Mouse (Mus musculus) T-helper 17 cell (primary cell): ENCODE results near the gene Tex22.

Experiments used
- in situ Hi-C, 2 experiments: fragments of 300-600 bp; cut with MboI, MseI; formaldehyde crosslinking; loops; 1 replicate in 1 of 2; 2 replicates in 1 of 2; pipeline ENCODE4 v1.15.1; 2025; ENCODE audit warnings: high pct_unique_total_duplicates in 2 of 2

Gene Tex22

GRCm38 (mm10) chr12:113100448-113101076 lies 26.3 kb downstream of the Tex22 start:
- in situ Hi-C loops = no loop called here

GRCm38 (mm10) chr12:113101251-113101960 lies 27.1 kb downstream of the Tex22 start:
- in situ Hi-C loops = no loop called here

GRCm38 (mm10) chr12:113102461-113102860 lies 28.2 kb downstream of the Tex22 start:
- in situ Hi-C loops = no loop called here

- in situ Hi-C loops = no loop called here
These were observed 29.6 kb downstream of the Tex22 start for GRCm38 (mm10) chr12:113103846-113104451.

- in situ Hi-C loops = no loop called here
These were observed 32.1 kb downstream of the Tex22 start for GRCm38 (mm10) chr12:113106386-113106785.

GRCm38 (mm10) chr12:113107431-113108124 lies 33.3 kb downstream of the Tex22 start:
- in situ Hi-C loops = no loop called here

GRCm38 (mm10) chr12:113108528-113109283 lies 34.4 kb downstream of the Tex22 start:
- in situ Hi-C loops = no loop called here

- in situ Hi-C loops = no loop called here
These were observed 35.5 kb downstream of the Tex22 start for GRCm38 (mm10) chr12:113109801-113110200.

- in situ Hi-C loops = no loop called here
These were observed 39.8 kb downstream of the Tex22 start for GRCm38 (mm10) chr12:113114141-113114540.

GRCm38 (mm10) chr12:113114856-113115538 lies 40.7 kb downstream of the Tex22 start:
- in situ Hi-C loops = no loop called here

GRCm38 (mm10) chr12:113119516-113120410 lies 45.5 kb downstream of the Tex22 start:
- in situ Hi-C loops = no loop called here

- in situ Hi-C loops = no loop called here
These were observed 50.4 kb downstream of the Tex22 start for GRCm38 (mm10) chr12:113124726-113125125.

- in situ Hi-C loops = no loop called here
These were observed 56.4 kb downstream of the Tex22 start for GRCm38 (mm10) chr12:113130732-113131131.

- in situ Hi-C loops = no loop called here
These were observed 57.3 kb downstream of the Tex22 start for GRCm38 (mm10) chr12:113131601-113132000.

- in situ Hi-C loops = no loop called here
These were observed 58.3 kb downstream of the Tex22 start for GRCm38 (mm10) chr12:113132567-113132966.

- in situ Hi-C loops = no loop called here
These were observed 59.0 kb downstream of the Tex22 start for GRCm38 (mm10) chr12:113133260-113133659.

GRCm38 (mm10) chr12:113133861-113134403 lies 59.6 kb downstream of the Tex22 start:
- in situ Hi-C loops = no loop called here

GRCm38 (mm10) chr12:113134502-113134901 lies 60.2 kb downstream of the Tex22 start:
- in situ Hi-C loops = no loop called here

- in situ Hi-C loops = no loop called here
These were observed 61.1 kb downstream of the Tex22 start for GRCm38 (mm10) chr12:113135401-113135800.
